Mouse (Mus musculus) hindbrain, embryonic 12.5 days (tissue): ENCODE results near the gene Kdm5c. TPM values are rescaled to one million over a fixed set of nuclear protein-coding genes. Genes with fewer than 3 reads are reported as not detected.

Experiments
- ATAC-seq: fragments of 200-750 bp; cut with Nextera tagmentation; 2 replicates; pipeline ENCODE4 v1.8.0; 2017; ENCODE audit warnings: moderate TSS enrichment; ENCODE audit not compliant: low FRiP score
- H3K27ac ChIP-seq: fragments of 300-500 bp; sonication (generic); 2 replicates; pipeline ENCODE4 v1.5.1; 2016; ENCODE audit warnings: mild to moderate bottlenecking
- H3K27me3 ChIP-seq: fragments of 300-500 bp; sonication (generic); 2 replicates; pipeline ENCODE4 v1.6.1; 2016; ENCODE audit warnings: mild to moderate bottlenecking
- H3K36me3 ChIP-seq: fragments of 300-500 bp; sonication (generic); 2 replicates; pipeline ENCODE4 v1.6.1; 2016; ENCODE audit warnings: mild to moderate bottlenecking
- H3K4me1 ChIP-seq: fragments of 300-500 bp; sonication (generic); 2 replicates; pipeline ENCODE4 v1.6.1; 2016
- H3K4me2 ChIP-seq: fragments of 300-500 bp; sonication (generic); replicated peaks from 2 replicates; pipeline ENCODE4 v1.6.1; 2016; ENCODE audit warnings: mild to moderate bottlenecking
- H3K4me3 ChIP-seq: fragments of 300-500 bp; sonication (generic); 2 replicates; pipeline ENCODE4 v1.5.1; 2016; ENCODE audit warnings: mild to moderate bottlenecking
- H3K9ac ChIP-seq: fragments of 300-500 bp; sonication (generic); 2 replicates; pipeline ENCODE4 v1.6.1; 2016; ENCODE audit warnings: mild to moderate bottlenecking, moderate library complexity
- H3K9me3 ChIP-seq: fragments of 300-500 bp; sonication (generic); replicated peaks from 2 replicates; pipeline ENCODE4 v1.6.1; 2016; ENCODE audit warnings: mild to moderate bottlenecking
- WGBS: fragments of 180-500 bp; shearing (Covaris S2); methylation state at CpG from one replicate; pipeline ENCODE4 v1.1.7; 2016; 5-methylcytosine and 5-hydroxymethylcytosine counted together
- polyA plus RNA-seq: library from polyadenylated mRNA; unstranded; fragments of >200 nt; fragmentation: Nextera tagmentation; extraction: Ambion mirVana; gene quantifications from 2 replicates; pipeline ENCODE4 v1.2.1, GENCODE M21; 2016

Kdm5c gene
- 58.3 and 62.0 TPM in 2 replicates for polyA plus RNA-seq

DNA sequence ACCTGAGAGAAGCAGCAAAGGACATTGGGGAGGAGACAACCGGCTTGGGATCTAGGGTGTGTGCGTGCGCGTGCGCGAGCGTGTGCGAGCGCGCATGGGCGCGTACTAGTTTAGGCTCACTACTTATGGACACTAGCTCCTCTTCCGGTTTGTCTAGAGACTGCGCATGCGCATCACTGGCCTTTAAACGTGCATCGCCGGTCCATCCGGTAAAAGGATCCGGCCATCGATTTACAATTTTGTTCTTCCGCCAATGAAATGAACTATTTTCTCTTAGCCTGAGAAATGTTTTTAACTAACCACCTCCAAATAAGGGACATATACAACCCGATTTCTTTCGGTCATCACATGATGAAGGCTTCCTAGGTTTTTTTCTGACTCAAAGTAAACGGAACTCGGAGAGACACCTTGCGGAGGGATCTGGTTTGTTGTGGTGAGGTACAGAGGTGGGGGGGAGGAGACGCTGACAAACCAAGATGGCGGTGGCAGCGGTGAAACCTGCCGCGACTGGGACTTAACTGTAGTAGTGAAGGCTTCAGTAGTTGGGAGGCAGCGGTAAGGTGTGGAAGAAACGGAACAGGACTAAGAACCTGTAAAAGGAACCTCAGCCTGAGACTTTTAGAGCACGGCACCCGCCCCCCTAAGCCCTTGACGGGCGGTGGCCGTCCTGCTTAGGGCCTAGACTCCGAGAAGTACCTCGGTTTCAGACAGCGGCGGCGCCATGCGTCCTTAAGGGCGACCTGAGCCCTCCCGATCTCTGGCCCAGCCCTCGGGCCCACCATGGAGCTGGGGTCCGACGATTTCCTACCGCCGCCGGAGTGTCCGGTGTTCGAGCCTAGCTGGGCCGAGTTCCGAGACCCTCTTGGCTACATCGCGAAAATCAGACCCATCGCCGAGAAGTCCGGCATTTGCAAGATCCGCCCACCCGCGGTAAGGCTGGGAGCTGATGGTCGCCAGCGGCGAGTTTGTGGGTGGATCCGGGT, at the start of gene Kdm5c:
Gene Kdm5c, plus strand, starts transcription at position 240 of the 983 bp plus-strand sequence.
- Histone ChIP-seq H3K4me1 (peaks cover 18% of the 10 kb centered on the region), H3K27me3 (peaks cover 6% of the 10 kb centered on the region), H3K9ac (peak within 1 kb of the TSS; percentile 88), H3K27ac (peak within 1 kb of the TSS; percentile 60), H3K36me3 (no peaks in the 10 kb centered on the region), H3K4me2 (peak within 1 kb of the TSS; percentile 80), H3K9me3 (no peaks in the 10 kb centered on the region), H3K4me3 (peak within 1 kb of the TSS; percentile 90)
- peak; percentile 98 for ATAC-seq
- 1% methylated on average over 69 of the region's 69 CpGs for WGBS

DNA sequence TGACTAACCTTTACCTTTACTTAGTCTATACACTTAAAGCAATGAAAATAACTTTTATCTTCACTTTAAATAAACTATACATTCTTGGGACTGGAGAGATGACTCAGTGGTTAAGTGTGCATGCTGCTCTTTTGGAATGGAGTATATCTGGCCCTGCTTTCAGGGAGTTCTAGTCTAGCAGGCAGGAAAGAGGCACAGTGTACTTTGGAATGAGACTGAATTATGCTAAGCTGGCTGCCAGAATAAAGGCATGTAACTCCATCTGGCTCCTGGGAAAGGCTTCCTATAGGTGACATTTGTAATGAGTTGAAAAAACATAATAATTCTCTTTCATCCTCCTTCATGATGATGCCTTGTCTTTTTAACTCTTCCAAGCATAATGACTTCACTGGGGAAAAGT, 45.7 kb upstream of the Kdm5c start:
- no peak overlapping the region for H3K9ac ChIP-seq
- no peak overlapping the region for H3K4me2 ChIP-seq
- no peaks in the 10 kb centered on the region for H3K4me1 ChIP-seq
- H3K27me3 ChIP-seq = peaks cover 72% of the 10 kb centered on the region
- no peak for ATAC-seq
- no peak overlapping the region for H3K4me3 ChIP-seq
- no peak overlapping the region for H3K27ac ChIP-seq
- no peaks in the 10 kb centered on the region for H3K36me3 ChIP-seq
- H3K9me3 ChIP-seq = no peaks in the 10 kb centered on the region

DNA sequence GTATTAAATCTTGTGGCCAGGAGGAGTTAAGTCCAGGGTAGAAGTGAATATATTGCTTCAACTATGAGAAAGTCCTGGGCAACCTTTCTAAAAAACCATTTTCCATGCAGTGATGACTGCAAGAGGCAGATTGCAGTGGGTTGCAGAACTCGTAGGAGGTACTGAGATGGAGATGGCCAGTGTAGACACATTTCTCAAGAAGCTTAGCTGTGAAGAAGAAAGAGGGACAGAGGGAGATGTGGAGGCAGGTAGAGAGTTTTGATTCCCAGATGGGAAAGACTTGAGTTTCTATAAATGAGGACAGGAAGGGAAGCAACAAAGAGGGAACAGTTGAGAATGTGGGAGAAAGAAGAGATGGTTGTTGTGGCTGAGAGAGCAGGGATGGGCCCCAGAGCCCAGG, 41.6 kb upstream of the Kdm5c start:
- H3K4me2 ChIP-seq = no peak overlapping the region
- 81% methylated on average over 1 of the region's 1 CpGs for WGBS
- no peak for ATAC-seq
- no peak overlapping the region for H3K9ac ChIP-seq
- H3K9me3 ChIP-seq = no peaks in the 10 kb centered on the region
- no peak overlapping the region for H3K4me3 ChIP-seq
- H3K27me3 ChIP-seq = peaks cover 90% of the 10 kb centered on the region
- no peak overlapping the region for H3K27ac ChIP-seq
- no peaks in the 10 kb centered on the region for H3K36me3 ChIP-seq
- H3K4me1 ChIP-seq = no peaks in the 10 kb centered on the region

DNA sequence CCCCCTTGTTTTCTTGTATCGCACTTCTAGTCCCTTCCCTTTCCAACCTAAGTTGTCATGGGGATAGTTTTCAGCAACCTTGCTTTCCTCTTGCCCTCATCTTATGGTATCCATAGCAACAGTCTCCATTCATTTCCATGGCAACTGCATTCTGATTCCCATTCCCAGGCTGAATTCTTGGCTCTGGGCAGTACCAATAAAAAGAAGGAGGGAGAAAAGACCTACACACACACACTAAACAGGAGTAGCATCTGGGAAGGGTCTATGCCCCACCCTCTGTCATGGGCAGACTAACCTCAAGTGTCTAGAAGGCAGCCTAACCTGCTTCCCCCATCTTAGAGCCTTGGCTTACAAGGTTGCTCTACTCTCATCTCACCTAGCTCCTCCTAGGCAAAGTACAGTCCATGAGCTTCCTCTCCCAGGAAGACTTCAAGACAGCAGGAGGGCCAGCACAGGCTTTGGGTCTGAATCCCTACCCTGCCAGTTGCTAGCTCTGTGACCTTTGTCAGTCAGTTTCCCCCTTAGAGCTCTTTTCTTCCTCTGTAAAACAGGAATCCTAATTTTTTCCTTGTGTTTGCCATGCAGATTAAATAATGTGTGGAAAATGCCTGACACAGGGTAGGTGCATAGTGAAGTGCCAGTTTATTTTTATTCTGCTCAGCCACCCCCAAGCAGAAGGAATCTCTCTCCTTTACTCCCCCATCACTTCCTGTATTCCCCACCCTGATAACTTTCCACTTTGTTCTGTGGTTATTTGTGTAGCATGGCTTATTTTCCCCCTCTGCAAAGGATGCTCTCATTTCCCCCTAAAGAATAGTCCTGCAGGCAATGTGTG, 34.8 kb upstream of the Kdm5c start:
- H3K4me1 ChIP-seq = peaks cover 28% of the 10 kb centered on the region; the same call in 1 of the 2 replicates
- H3K4me2 ChIP-seq = peak overlapping the region; percentile 16
- H3K27me3 ChIP-seq = peaks cover 92% of the 10 kb centered on the region
- peak overlapping the region; percentile 82 for H3K27ac ChIP-seq
- no peak overlapping the region for H3K9ac ChIP-seq
- H3K36me3 ChIP-seq = no peaks in the 10 kb centered on the region
- 36% methylated on average over 1 of the region's 1 CpGs for WGBS
- H3K4me3 ChIP-seq = no peak overlapping the region
- peak; percentile 89 for ATAC-seq
- no peaks in the 10 kb centered on the region for H3K9me3 ChIP-seq

DNA sequence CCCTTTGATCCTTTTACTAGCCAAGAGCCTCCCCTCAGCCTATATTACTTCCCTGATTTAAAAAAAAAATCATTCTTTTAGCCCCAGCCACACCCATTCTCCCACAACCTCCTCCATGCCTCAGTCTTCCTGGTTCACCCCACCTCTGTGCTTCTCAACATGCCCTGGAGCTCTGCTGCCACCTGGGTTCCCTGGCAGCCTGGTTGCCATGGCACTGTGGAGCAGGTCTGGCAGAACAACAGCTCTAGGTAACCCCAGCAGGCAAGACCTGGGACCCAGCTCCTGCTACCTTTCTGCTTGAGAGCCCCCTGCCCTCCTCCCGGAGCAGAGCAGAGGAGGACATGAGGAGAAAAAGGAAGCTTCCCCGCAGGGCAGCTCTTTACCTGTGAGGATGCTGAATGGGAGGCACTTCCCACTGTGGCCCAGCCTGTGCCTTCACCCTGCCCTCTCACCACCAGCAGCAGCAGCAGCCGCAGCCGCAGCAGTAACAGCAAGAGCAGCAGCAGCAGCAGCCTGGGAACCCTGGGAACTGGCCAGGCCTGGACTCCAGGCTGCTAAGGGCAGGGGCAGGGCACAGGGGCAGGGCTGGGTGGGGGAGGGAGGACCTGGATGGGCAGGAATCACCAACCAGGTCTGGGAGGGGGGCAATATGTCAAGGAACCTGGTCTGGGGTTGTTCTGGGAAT, 30.9 kb upstream of the Kdm5c start:
- WGBS = 44% methylated on average over 4 of the region's 4 CpGs
- peaks cover 28% of the 10 kb centered on the region; the same call in 1 of the 2 replicates for H3K4me1 ChIP-seq
- ATAC-seq = no peak
- no peaks in the 10 kb centered on the region for H3K9me3 ChIP-seq
- H3K27me3 ChIP-seq = peaks cover 96% of the 10 kb centered on the region
- H3K27ac ChIP-seq = no peak overlapping the region
- no peaks in the 10 kb centered on the region for H3K36me3 ChIP-seq
- H3K4me2 ChIP-seq = no peak overlapping the region
- no peak overlapping the region for H3K9ac ChIP-seq
- no peak overlapping the region for H3K4me3 ChIP-seq

DNA sequence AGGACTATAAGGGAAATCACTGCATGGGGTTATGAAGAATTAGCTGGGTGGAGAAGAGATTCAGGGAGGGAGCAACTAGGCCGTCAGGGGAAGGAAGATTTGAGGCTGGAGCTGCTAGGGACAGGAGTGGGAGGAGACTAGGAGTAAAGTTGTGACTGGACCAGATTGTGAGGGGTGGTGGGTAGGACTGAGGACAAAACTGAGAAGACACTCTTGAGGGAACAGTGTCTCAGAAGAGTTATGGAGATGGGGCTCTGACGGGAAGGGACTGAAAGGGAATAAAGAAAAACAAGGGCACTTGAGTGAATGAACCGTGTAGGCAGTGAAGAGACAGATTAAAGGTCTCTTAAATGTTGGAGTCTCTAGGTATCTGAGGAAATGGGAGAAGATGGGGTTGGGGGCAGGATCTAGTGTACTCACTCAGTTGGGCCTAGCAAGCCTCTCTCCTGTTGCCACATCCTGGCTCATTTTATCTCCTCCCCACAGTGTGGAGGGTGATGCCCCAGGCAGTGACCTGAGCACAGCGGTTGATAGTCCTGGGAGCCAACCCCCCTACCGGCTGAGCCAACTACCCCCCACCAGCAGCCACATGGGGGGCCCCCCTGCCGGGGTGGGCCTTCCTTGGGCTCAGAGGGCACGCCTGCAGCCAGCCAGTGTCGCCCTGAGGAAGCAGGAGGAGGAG, 30.3 kb upstream of the Kdm5c start:
- Histone ChIP-seq H3K4me2 (no peak overlapping the region), H3K9me3 (no peaks in the 10 kb centered on the region), H3K4me3 (no peak overlapping the region), H3K9ac (no peak overlapping the region), H3K27ac (no peak overlapping the region), H3K27me3 (peaks cover 96% of the 10 kb centered on the region), H3K36me3 (no peaks in the 10 kb centered on the region), H3K4me1 (peaks cover 23% of the 10 kb centered on the region; the same call in 1 of the 2 replicates)
- 26% methylated on average over 8 of the region's 8 CpGs for WGBS
- ATAC-seq = no peak

DNA sequence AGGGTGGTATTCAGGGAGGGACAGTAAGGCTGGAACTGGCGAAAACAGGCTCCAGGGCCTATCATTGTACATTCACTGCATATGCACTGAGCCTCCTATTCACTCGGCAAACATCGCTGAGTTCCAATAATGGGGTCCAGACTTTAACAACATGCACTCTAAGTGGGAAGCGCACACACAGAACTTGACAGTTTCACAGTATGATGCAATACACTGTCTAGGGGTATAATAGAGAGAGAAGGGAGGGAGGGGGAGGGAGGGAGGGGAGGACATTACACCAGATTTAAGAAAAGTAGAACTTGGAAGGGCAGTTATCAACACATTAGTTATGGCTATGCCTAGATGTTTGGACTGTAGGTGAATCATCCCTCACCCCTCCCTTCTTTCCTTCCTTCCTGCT, 29.6 kb upstream of the Kdm5c start:
- Histone ChIP-seq H3K4me2 (no peak overlapping the region), H3K27ac (no peak overlapping the region), H3K27me3 (peaks cover 93% of the 10 kb centered on the region), H3K4me3 (no peak overlapping the region), H3K9me3 (no peaks in the 10 kb centered on the region), H3K9ac (no peak overlapping the region), H3K4me1 (peaks cover 16% of the 10 kb centered on the region; the same call in 1 of the 2 replicates), H3K36me3 (no peaks in the 10 kb centered on the region)
- WGBS = 66% methylated on average over 4 of the region's 4 CpGs
- no peak for ATAC-seq

DNA sequence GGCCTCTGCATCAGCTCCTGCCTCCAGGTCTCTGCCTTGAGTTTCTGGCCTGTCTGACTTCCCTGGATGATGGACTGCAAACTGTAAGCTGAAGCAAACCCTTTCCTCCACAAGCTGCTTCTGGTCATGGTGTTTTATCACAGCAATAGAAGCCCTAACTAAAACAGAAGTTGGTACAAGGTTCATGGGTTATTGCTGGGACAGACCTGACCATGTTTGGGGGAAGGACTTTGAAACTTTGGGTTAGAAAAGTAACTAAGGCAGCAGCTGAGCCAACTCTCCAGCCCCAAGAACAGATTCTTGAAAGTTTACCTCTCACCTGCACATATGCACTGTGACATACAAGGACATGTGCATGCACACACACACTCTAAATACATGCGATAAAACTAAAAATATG, 27.3 kb upstream of the Kdm5c start:
- no peak for ATAC-seq
- Histone ChIP-seq H3K9ac (no peak overlapping the region), H3K4me2 (no peak overlapping the region), H3K27ac (no peak overlapping the region), H3K36me3 (no peaks in the 10 kb centered on the region), H3K4me3 (no peak overlapping the region), H3K27me3 (peaks cover 92% of the 10 kb centered on the region), H3K4me1 (peaks cover 10% of the 10 kb centered on the region; the same call in 1 of the 2 replicates), H3K9me3 (no peaks in the 10 kb centered on the region)
- 100% methylated on average over 1 of the region's 1 CpGs for WGBS

DNA sequence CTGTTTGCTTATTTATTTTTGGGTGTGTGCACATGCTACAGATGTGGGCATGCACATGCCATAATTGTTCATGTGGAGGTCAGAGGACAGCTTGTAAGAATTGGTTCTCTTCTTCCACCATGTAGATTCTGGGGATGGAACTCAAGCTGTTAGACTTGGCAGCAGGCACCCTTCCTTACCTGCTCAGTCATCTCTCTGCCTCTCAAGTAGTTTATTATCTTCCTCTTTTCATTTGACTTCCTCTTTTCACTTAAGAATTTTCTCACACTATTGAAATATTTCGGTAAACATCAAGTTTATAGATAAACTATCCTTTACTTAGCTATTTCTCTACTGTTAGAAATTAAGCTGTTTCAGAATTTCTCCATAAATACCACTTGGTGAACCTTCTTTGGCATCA, 18.1 kb upstream of the Kdm5c start:
- no peak overlapping the region for H3K9ac ChIP-seq
- no peak overlapping the region for H3K4me3 ChIP-seq
- peaks cover 90% of the 10 kb centered on the region for H3K27me3 ChIP-seq
- no peaks in the 10 kb centered on the region for H3K9me3 ChIP-seq
- no peak for ATAC-seq
- H3K27ac ChIP-seq = no peak overlapping the region
- no peaks in the 10 kb centered on the region for H3K4me1 ChIP-seq
- no peaks in the 10 kb centered on the region for H3K36me3 ChIP-seq
- 83% methylated on average over 1 of the region's 1 CpGs for WGBS
- H3K4me2 ChIP-seq = no peak overlapping the region

DNA sequence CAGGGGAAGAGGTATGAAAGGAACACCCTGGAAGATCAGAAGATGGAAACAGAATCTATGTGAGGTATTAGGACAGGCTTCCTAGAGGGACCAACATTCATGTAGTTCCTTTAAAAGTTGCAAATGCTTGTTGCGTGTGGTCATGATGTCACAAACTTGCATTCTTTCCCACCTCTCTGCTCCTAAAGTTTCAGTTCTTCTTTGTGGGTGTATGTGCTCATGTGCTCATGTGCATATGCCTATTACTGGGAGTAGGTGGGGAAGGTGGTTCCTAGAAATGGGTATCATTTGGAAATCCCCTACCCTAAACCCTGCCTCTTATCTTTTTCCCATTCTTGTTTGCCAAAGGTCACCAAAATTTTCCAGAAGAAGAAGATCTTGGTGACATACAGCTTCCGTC, 14.3 kb upstream of the Kdm5c start:
- 93% methylated on average over 2 of the region's 2 CpGs for WGBS
- peaks cover 91% of the 10 kb centered on the region for H3K27me3 ChIP-seq
- no peaks in the 10 kb centered on the region for H3K36me3 ChIP-seq
- H3K27ac ChIP-seq = no peak overlapping the region
- H3K4me3 ChIP-seq = no peak overlapping the region
- ATAC-seq = no peak
- H3K9me3 ChIP-seq = no peaks in the 10 kb centered on the region
- H3K9ac ChIP-seq = no peak overlapping the region
- H3K4me1 ChIP-seq = no peaks in the 10 kb centered on the region
- H3K4me2 ChIP-seq = no peak overlapping the region

DNA sequence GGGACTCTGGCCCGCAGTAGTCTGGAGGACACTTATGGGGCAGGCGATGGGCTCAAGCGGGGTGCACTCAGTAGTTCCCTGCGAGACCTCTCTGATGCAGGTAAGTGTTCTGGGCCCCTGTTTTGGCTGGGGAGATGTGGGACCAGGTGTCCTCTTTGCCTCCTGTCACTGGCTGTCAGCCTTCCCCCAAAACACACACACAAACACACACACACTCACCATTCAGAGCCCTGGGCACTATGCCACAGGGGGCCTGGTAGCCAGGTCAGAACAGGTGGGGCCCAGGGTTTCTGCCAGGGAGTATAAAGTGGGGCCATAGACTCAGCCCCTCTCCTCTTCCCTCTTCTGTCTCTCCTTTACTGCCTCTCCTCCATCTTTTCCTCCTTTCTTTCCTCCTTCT, 11.1 kb upstream of the Kdm5c start:
- Histone ChIP-seq H3K27ac (no peak overlapping the region), H3K36me3 (no peaks in the 10 kb centered on the region), H3K4me3 (no peak overlapping the region), H3K27me3 (peaks cover 95% of the 10 kb centered on the region), H3K9me3 (no peaks in the 10 kb centered on the region), H3K9ac (no peak overlapping the region), H3K4me1 (no peaks in the 10 kb centered on the region), H3K4me2 (no peak overlapping the region)
- WGBS = 77% methylated on average over 4 of the region's 4 CpGs
- no peak for ATAC-seq
